Mouse (Mus musculus) heart, adult 2 months (tissue): ENCODE results near the gene Gja6.

Source experiments
- CTCF ChIP-seq: fragments of 200-600 bp; IDR thresholded peaks from 2 replicates; pipeline ENCODE4 v1.8.1; 2022; ENCODE audit warnings: antibody characterized with exemption, mild to moderate bottlenecking, moderate library complexity
- EP300 ChIP-seq: fragments of 200-500 bp; IDR thresholded peaks from 2 replicates; pipeline ENCODE4 v1.6.1; 2011; ENCODE audit warnings: low read depth, low read length, control low read depth; ENCODE audit not compliant: insufficient read depth
- POLR2A ChIP-seq: fragments of 200-500 bp; IDR thresholded peaks from 2 replicates; pipeline ENCODE4 v1.6.1; 2011; ENCODE audit warnings: mild to moderate bottlenecking, low read depth, low read length, control low read depth; ENCODE audit not compliant: insufficient read depth

DNA sequence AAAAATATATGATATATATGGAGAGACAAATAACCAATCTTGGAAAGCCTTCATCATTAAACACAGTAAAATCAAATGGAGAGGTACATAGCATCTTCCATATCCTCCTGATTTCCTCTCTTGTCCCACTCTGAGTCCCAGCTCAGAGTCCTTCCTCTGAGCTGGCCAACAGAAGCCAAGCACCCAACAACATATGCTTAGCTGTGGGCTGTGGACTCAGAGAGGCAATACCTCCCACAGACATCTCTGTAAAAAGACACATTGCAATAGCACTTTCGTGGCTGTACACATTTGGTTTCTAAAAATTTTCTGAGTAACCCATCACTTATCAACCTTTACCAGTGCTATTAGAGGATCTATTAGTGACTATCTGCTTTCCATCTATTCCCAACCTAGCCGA lies 42.7 kb upstream of the Gja6 start:
- TF ChIP-seq POLR2A (no peak), CTCF (no peak), EP300 (no peak)
